Mouse (Mus musculus) bone marrow macrophage, adult 2 months (primary cell): ENCODE results near the gene Serpinb1c.

Source experiments
- CTCF ChIP-seq: IDR thresholded peaks from 2 replicates; pipeline ENCODE4 v1.5.1; 2012; ENCODE audit warnings: low read depth, mild to moderate bottlenecking, low read length, moderate library complexity
- POLR2A ChIP-seq: IDR thresholded peaks from 2 replicates; pipeline ENCODE4 v1.6.1; 2012; ENCODE audit warnings: mild to moderate bottlenecking, low read depth, low read length, borderline replicate concordance

GRCm38 (mm10) chr13:32839314-32839713 lies 58.7 kb downstream of the Serpinb1c start:
- TF ChIP-seq CTCF (no peak), POLR2A (no peak)
